Mouse (Mus musculus): ENCODE results near the gene Usp24. TPM values are rescaled to one million over a fixed set of nuclear protein-coding genes. Genes with fewer than 3 reads are reported as not detected.

Gene Usp24
- 6.3 and 6.4 TPM in 2 replicates for polyA plus RNA-seq (2015; fragmentation: Nextera tagmentation; extraction: Ambion mirVana)

DNA sequence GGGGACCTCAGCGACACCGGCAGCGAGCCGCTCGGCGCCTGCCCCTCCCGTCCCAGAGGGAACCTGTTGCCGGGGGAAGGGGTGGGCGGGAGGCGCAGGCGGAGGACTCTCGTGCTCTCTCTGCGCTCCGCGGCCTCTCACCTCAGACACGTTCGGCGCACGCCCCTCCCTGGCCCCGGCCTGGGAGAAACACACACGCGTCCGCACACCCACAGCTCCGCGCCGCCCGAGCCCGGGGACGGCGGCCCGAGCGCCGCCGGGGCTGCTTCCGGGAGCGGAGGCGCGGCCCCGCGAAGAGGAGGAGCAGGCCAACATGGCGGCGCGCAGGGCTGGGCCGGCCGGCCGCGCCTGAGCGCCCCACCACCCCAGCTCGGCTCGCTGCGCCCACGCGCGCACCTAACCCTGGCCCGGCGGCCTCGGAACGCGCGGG is at the start of gene Usp24:
TSS of gene Usp24 (plus strand) at position 293 of the 430 bp plus-strand sequence.
- H3K27me3 ChIP-seq (ENCODE audit: insufficient read depth, low read length): no peaks in the 10 kb centered on the region
- no peaks in the 10 kb centered on the region for H3K9me3 ChIP-seq (ENCODE audit: low read length)
- H3K36me3 ChIP-seq (ENCODE audit: insufficient read depth, low read length): no peaks in the 10 kb centered on the region
- H3K4me2 ChIP-seq (replicated peaks; ENCODE audit: low read depth, low read length): peak within 1 kb of the TSS; percentile 69
- WGBS: under 1% methylated on average over 31 of the region's 60 CpGs
- peak within 1 kb of the TSS; percentile 96 for H3K4me3 ChIP-seq (ENCODE audit: low read length)
- peaks cover 41% of the 10 kb centered on the region for H3K4me1 ChIP-seq (ENCODE audit: insufficient read depth, low read length)
- peak; percentile 90 for ATAC-seq (ENCODE audit: low FRiP score, low TSS enrichment)
- peak within 1 kb of the TSS; percentile 98 for H3K9ac ChIP-seq (replicated peaks; ENCODE audit: low read length)
- H3K27ac ChIP-seq (ENCODE audit: low read length): peak within 1 kb of the TSS; percentile 93

DNA sequence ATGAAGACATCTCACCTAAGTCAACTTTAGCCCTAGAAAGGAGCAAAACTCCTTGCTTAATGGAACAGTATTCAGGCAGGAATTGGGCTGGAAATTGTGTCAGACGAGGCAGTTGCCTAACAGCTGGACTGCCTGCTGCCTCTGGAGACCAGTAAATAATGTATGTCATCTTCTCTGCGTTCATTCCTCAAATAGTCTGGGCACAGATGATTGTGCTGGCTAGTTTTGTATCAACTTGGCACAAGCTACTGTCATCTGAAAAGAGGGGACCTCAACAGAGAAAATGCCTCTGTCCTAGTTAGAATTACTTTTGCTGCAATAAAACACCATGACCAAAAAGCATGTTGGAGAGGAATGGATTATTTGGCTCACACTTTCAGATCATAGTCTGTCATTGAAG is 39.1 kb upstream of the Usp24 start:
- H3K27me3 ChIP-seq (ENCODE audit: insufficient read depth, low read length): no peaks in the 10 kb centered on the region
- H3K4me1 ChIP-seq (ENCODE audit: insufficient read depth, low read length): no peaks in the 10 kb centered on the region
- H3K9me3 ChIP-seq (ENCODE audit: low read length): no peaks in the 10 kb centered on the region
- no peak overlapping the region for H3K9ac ChIP-seq (replicated peaks; ENCODE audit: low read length)
- no peaks in the 10 kb centered on the region for H3K36me3 ChIP-seq (ENCODE audit: insufficient read depth, low read length)
- ATAC-seq (ENCODE audit: low FRiP score, low TSS enrichment): no peak
- no peak overlapping the region for H3K4me2 ChIP-seq (replicated peaks; ENCODE audit: low read depth, low read length)
- 32% methylated on average over 2 of the region's 2 CpGs for WGBS
- H3K27ac ChIP-seq (ENCODE audit: low read length): no peak overlapping the region
- no peak overlapping the region for H3K4me3 ChIP-seq (ENCODE audit: low read length)

DNA sequence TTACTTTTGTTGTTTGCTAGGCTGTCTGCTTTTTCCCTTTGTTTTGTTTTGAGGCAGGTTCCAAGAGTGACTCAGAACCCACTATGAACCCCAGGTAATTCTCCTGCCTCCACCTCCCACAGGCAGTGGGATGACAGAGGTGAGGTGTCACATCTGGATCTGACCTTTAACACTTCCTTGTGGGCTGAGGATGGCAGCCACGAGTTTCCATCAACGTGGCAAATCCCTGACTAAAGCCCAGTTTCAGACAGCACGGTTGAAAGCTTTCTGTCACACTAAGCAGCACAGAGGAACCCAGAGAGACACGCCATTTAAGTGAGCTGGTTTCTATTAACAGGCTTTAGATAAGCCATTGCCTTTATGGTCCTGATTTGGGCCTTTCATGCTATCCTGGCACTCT is 36.8 kb upstream of the Usp24 start:
- no peak overlapping the region for H3K4me3 ChIP-seq (ENCODE audit: low read length)
- H3K27ac ChIP-seq (ENCODE audit: low read length): no peak overlapping the region
- no peak overlapping the region for H3K9ac ChIP-seq (replicated peaks; ENCODE audit: low read length)
- no peak for ATAC-seq (ENCODE audit: low FRiP score, low TSS enrichment)
- no peaks in the 10 kb centered on the region for H3K4me1 ChIP-seq (ENCODE audit: insufficient read depth, low read length)
- WGBS: 16% methylated on average over 4 of the region's 4 CpGs
- no peak overlapping the region for H3K4me2 ChIP-seq (replicated peaks; ENCODE audit: low read depth, low read length)
- H3K27me3 ChIP-seq (ENCODE audit: insufficient read depth, low read length): no peaks in the 10 kb centered on the region
- no peaks in the 10 kb centered on the region for H3K36me3 ChIP-seq (ENCODE audit: insufficient read depth, low read length)
- H3K9me3 ChIP-seq (ENCODE audit: low read length): peaks cover 1% of the 10 kb centered on the region

- ATAC-seq (ENCODE audit: low FRiP score, low TSS enrichment): no peak
- no peaks in the 10 kb centered on the region for H3K36me3 ChIP-seq (ENCODE audit: insufficient read depth, low read length)
- H3K27ac ChIP-seq (ENCODE audit: low read length): no peak overlapping the region
- 67% methylated on average over 2 of the region's 2 CpGs for WGBS
- no peak overlapping the region for H3K4me3 ChIP-seq (ENCODE audit: low read length)
- no peaks in the 10 kb centered on the region for H3K27me3 ChIP-seq (ENCODE audit: insufficient read depth, low read length)
- no peak overlapping the region for H3K9ac ChIP-seq (replicated peaks; ENCODE audit: low read length)
- H3K4me2 ChIP-seq (replicated peaks; ENCODE audit: low read depth, low read length): no peak overlapping the region
- no peaks in the 10 kb centered on the region for H3K4me1 ChIP-seq (ENCODE audit: insufficient read depth, low read length)
- peaks cover 3% of the 10 kb centered on the region for H3K9me3 ChIP-seq (ENCODE audit: low read length)
Observed at GRCm38 (mm10) chr4:106281128-106281491, 34.9 kb upstream of the Usp24 start.

GRCm38 (mm10) chr4:106281492-106282122 is 34.4 kb upstream of the Usp24 start:
- WGBS: 49% methylated on average over 8 of the region's 8 CpGs
- H3K27me3 ChIP-seq (ENCODE audit: insufficient read depth, low read length): no peaks in the 10 kb centered on the region
- H3K4me2 ChIP-seq (replicated peaks; ENCODE audit: low read depth, low read length): no peak overlapping the region
- H3K9ac ChIP-seq (replicated peaks; ENCODE audit: low read length): no peak overlapping the region
- peaks cover 3% of the 10 kb centered on the region for H3K9me3 ChIP-seq (ENCODE audit: low read length)
- H3K27ac ChIP-seq (ENCODE audit: low read length): peak overlapping the region; percentile 21; the same call in 1 of the 2 replicates
- peak; percentile 84 for ATAC-seq (ENCODE audit: low FRiP score, low TSS enrichment)
- H3K4me1 ChIP-seq (ENCODE audit: insufficient read depth, low read length): no peaks in the 10 kb centered on the region
- no peak overlapping the region for H3K4me3 ChIP-seq (ENCODE audit: low read length)
- no peaks in the 10 kb centered on the region for H3K36me3 ChIP-seq (ENCODE audit: insufficient read depth, low read length)

- peaks cover 3% of the 10 kb centered on the region for H3K9me3 ChIP-seq (ENCODE audit: low read length)
- WGBS: 76% methylated on average over 3 of the region's 3 CpGs
- no peaks in the 10 kb centered on the region for H3K4me1 ChIP-seq (ENCODE audit: insufficient read depth, low read length)
- no peaks in the 10 kb centered on the region for H3K36me3 ChIP-seq (ENCODE audit: insufficient read depth, low read length)
- peak overlapping the region; percentile 21; the same call in 1 of the 2 replicates for H3K27ac ChIP-seq (ENCODE audit: low read length)
- no peak overlapping the region for H3K4me3 ChIP-seq (ENCODE audit: low read length)
- ATAC-seq (ENCODE audit: low FRiP score, low TSS enrichment): no peak
- no peak overlapping the region for H3K4me2 ChIP-seq (replicated peaks; ENCODE audit: low read depth, low read length)
- H3K9ac ChIP-seq (replicated peaks; ENCODE audit: low read length): no peak overlapping the region
- no peaks in the 10 kb centered on the region for H3K27me3 ChIP-seq (ENCODE audit: insufficient read depth, low read length)
Observed at GRCm38 (mm10) chr4:106282123-106282510, 33.9 kb upstream of the Usp24 start.

DNA sequence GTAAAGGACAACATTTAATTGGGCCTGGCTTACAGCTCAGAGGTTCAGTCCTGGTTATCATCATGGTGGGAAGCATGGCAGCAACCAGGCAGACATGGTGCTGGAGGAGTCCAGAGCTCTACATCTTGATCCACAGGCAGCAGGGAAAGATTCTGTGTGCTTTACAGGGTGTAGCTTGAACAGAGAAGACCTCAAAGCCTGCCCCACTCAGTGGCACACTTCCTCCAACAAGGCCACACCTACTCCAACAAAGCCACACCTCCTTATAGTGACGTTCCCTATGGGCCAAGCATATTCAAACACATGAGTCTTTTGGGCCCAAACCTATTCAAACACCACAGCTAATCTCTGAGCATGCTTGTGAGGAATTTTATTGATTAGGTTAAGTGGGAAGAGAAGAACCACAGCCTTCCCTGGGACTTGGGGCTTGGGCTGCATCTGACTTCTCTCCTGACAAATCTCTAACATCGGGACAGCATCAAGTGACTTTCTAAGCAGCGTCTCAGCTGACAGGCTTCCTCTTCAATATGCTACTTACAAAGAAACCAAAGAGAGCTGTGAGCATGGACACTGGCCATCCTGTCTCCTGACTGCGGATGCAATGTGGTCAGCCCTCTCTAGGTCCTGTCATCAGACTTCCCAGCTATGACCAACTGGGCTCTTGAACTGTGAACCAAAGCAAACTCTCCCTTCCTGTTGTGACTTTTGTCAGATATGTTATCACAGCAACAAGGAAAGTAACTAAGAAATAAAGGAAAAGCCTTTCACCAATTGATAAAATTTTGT is 28.9 kb upstream of the Usp24 start:
- no peaks in the 10 kb centered on the region for H3K36me3 ChIP-seq (ENCODE audit: insufficient read depth, low read length)
- no peak overlapping the region for H3K4me2 ChIP-seq (replicated peaks; ENCODE audit: low read depth, low read length)
- no peak overlapping the region for H3K27ac ChIP-seq (ENCODE audit: low read length)
- H3K4me1 ChIP-seq (ENCODE audit: insufficient read depth, low read length): no peaks in the 10 kb centered on the region
- no peak overlapping the region for H3K9ac ChIP-seq (replicated peaks; ENCODE audit: low read length)
- H3K27me3 ChIP-seq (ENCODE audit: insufficient read depth, low read length): no peaks in the 10 kb centered on the region
- 76% methylated on average over 4 of the region's 4 CpGs for WGBS
- H3K9me3 ChIP-seq (ENCODE audit: low read length): peaks cover 3% of the 10 kb centered on the region
- H3K4me3 ChIP-seq (ENCODE audit: low read length): no peak overlapping the region
- no peak for ATAC-seq (ENCODE audit: low FRiP score, low TSS enrichment)

DNA sequence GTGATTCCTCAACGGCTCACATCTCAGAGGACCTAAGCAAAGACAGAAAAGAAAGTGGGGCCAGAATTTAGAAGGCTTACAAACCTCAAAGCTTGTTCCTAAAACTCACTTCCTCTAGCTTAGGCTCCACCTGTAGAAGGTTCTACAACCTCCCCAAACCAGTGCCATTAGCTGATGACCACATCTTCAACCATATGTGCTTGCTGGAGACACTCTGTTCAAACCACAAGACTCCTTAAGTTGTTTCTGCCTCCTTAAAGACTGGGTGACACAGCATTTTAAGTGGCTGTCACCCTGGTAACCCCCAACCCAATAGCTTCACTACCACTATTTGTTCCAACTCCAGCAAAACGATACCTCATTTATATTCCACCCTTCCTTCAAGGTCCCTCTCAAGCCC is 25.8 kb upstream of the Usp24 start:
- no peaks in the 10 kb centered on the region for H3K9me3 ChIP-seq (ENCODE audit: low read length)
- H3K4me3 ChIP-seq (ENCODE audit: low read length): no peak overlapping the region
- WGBS: 79% methylated on average over 2 of the region's 2 CpGs
- no peaks in the 10 kb centered on the region for H3K27me3 ChIP-seq (ENCODE audit: insufficient read depth, low read length)
- H3K9ac ChIP-seq (replicated peaks; ENCODE audit: low read length): no peak overlapping the region
- H3K27ac ChIP-seq (ENCODE audit: low read length): no peak overlapping the region
- H3K4me1 ChIP-seq (ENCODE audit: insufficient read depth, low read length): 0 out of 2 replicates have a peak, but pooled peaks cover 3% of the 10 kb centered on the region
- ATAC-seq (ENCODE audit: low FRiP score, low TSS enrichment): no peak
- no peaks in the 10 kb centered on the region for H3K36me3 ChIP-seq (ENCODE audit: insufficient read depth, low read length)
- H3K4me2 ChIP-seq (replicated peaks; ENCODE audit: low read depth, low read length): no peak overlapping the region

DNA sequence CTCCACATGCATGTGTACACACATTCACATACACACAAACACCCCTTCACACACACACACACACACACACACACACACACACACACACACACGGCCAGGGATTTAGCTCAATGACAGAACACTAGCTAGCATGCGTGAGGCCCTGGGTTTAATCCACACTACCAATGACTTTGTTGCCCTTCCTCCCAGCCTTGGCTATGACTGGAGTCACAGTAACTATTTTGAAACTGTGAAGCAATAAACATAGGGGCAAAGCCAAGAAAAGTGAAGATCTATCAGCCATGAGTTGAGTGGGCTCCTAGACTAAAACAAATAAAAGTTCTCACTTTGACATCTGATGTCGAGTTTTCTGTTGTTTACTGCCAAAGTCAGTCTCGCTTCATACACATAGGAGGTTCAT is 23.2 kb upstream of the Usp24 start:
- no peak overlapping the region for H3K4me2 ChIP-seq (replicated peaks; ENCODE audit: low read depth, low read length)
- H3K36me3 ChIP-seq (ENCODE audit: insufficient read depth, low read length): no peaks in the 10 kb centered on the region
- no peak for ATAC-seq (ENCODE audit: low FRiP score, low TSS enrichment)
- H3K4me1 ChIP-seq (ENCODE audit: insufficient read depth, low read length): peaks cover 11% of the 10 kb centered on the region; the same call in 1 of the 2 replicates
- no peak overlapping the region for H3K4me3 ChIP-seq (ENCODE audit: low read length)
- H3K27me3 ChIP-seq (ENCODE audit: insufficient read depth, low read length): no peaks in the 10 kb centered on the region
- WGBS: 70% methylated on average over 4 of the region's 4 CpGs
- no peak overlapping the region for H3K27ac ChIP-seq (ENCODE audit: low read length)
- H3K9ac ChIP-seq (replicated peaks; ENCODE audit: low read length): no peak overlapping the region
- H3K9me3 ChIP-seq (ENCODE audit: low read length): peaks cover 7% of the 10 kb centered on the region
